Comparison of ENCODE assay signal across 11 mouse cellular contexts in genomic region chr9:65535191-65535722, GRCm38 (mm10). TPM values are rescaled to one million over a fixed set of nuclear protein-coding genes. Genes with fewer than 3 reads are reported as not detected.
A peak's percentile ranks its signal among the peaks of the same experiment; 100 is the strongest.
DNase-seq lines count a peak whose midpoint lies in the region; ATAC-seq lines count a peak whose summit lies in the region.
"Had no signal": no experiment of that assay in that cellular context is flagged by ENCODE, and none has a peak within 500 bp of the region (broad histone marks: within the 10 kb centered on the region; RNA-seq: fewer than 3 reads in every experiment).

No protein-coding gene starts in this region.

- no peaks in the 10 kb centered on the region for H3K27me3 ChIP-seq in heart, embryonic 10.5 days (ENCODE audit: insufficient read depth, poor library complexity, severe bottlenecking)
- H3K27me3 ChIP-seq in neural tube, embryonic 15.5 days (replicated peaks) = no peaks in the 10 kb centered on the region

- H3K9ac ChIP-seq in neural tube, embryonic 15.5 days (replicated peaks) = no peak overlapping the region

- peak; percentile 50 to 69 for DNase-seq in heart, adult 9 months (ENCODE audit: low spot score in 2 of 2)
- DNase-seq in heart, embryonic 10.5 days (ENCODE audit: low spot score) = no peak
- DNase-seq in thymus, postnatal 0 days (ENCODE audit: low spot score) = peak; percentile 79
- DNase-seq in embryo, embryonic 10.5 days (ENCODE audit: low spot score) = no peak
- DNase-seq in urinary bladder, postnatal 36 days (ENCODE audit: low spot score in 2 of 2) = no peak
- DNase-seq: adrenal gland, postnatal 25 days; embryo, embryonic 11 days; retina, postnatal 1 day had no signal

- H3K4me2 ChIP-seq in neural tube, embryonic 15.5 days = no peak overlapping the region

- no peak overlapping the region for H3K4me3 ChIP-seq in heart, embryonic 10.5 days
- no peak overlapping the region for H3K4me3 ChIP-seq in brown adipose tissue, adult 24 weeks (ENCODE audit: insufficient read depth, low read depth, low read length)
- no peak overlapping the region for H3K4me3 ChIP-seq in neural tube, embryonic 15.5 days (replicated peaks)

- H3K9me3 ChIP-seq in heart, embryonic 10.5 days = no peaks in the 10 kb centered on the region
- H3K9me3 ChIP-seq in neural tube, embryonic 15.5 days (replicated peaks) = no peaks in the 10 kb centered on the region

- WGBS in heart, embryonic 10.5 days = 89% methylated on average over 3 of the region's 3 CpGs
- WGBS in neural tube, embryonic 15.5 days = 81% methylated on average over 3 of the region's 3 CpGs

- no peaks in the 10 kb centered on the region; the same call in 1 of the 2 replicates for H3K4me1 ChIP-seq in heart, embryonic 10.5 days
- H3K4me1 ChIP-seq in brown adipose tissue, adult 24 weeks (ENCODE audit: control insufficient read depth, insufficient read depth, insufficient read length, low read length) = peaks cover 17% of the 10 kb centered on the region
- H3K4me1 ChIP-seq in neural tube, embryonic 15.5 days = no peaks in the 10 kb centered on the region

- H3K27ac ChIP-seq in heart, embryonic 10.5 days = no peak overlapping the region
- peak overlapping the region; percentile 91 for H3K27ac ChIP-seq in brown adipose tissue, adult 24 weeks (replicated peaks; ENCODE audit: low read depth, low read length)
- H3K27ac ChIP-seq in neural tube, embryonic 15.5 days (replicated peaks) = no peak overlapping the region

- peak; percentile 79 for ATAC-seq in megakaryocyte, adult 5-6 weeks (ENCODE audit: poor library complexity, severe bottlenecking)
- ATAC-seq in neural tube, embryonic 15.5 days (ENCODE audit: low FRiP score) = no peak

- H3K36me3 ChIP-seq in heart, embryonic 10.5 days = no peaks in the 10 kb centered on the region
- H3K36me3 ChIP-seq in neural tube, embryonic 15.5 days = no peaks in the 10 kb centered on the region

RNA-seq across cellular contexts. Expression of gene Ankdd1a, which starts 15.3 kb away (rescaled TPM):
- not detected in 2 replicates for polyA plus RNA-seq in heart, embryonic 10.5 days (2016; fragmentation: Nextera tagmentation; extraction: Ambion mirVana)
- polyA plus RNA-seq in brown adipose tissue, adult 24 weeks (2012; ENCODE audit: insufficient read depth, insufficient read length, missing spikeins) = not detected in 2 replicates
- not detected in 2 replicates for total RNA-seq in megakaryocyte, adult 5-6 weeks (2015)
- total RNA-seq in megakaryocyte, adult 5-6 weeks (2017) = 0.08 TPM in 1 of 2 replicates, not detected in the other
- 0.12 TPM in 2 replicates for polyA plus RNA-seq in thymus, postnatal 0 days (2015; fragmentation: Nextera tagmentation; extraction: Ambion mirVana)
- polyA plus RNA-seq in neural tube, embryonic 15.5 days (2015; fragmentation: Nextera tagmentation; extraction: Ambion mirVana) = 0.87 and 1.2 TPM in 2 replicates

RNA-seq across cellular contexts. Expression of gene Plekho2, which starts 44.6 kb away (rescaled TPM):
- polyA plus RNA-seq in heart, embryonic 10.5 days (2016; fragmentation: Nextera tagmentation; extraction: Ambion mirVana) = 12.8 and 14.2 TPM in 2 replicates
- polyA plus RNA-seq in brown adipose tissue, adult 24 weeks (2012; ENCODE audit: insufficient read depth, insufficient read length, missing spikeins) = 6.2 and 7.5 TPM in 2 replicates
- total RNA-seq in megakaryocyte, adult 5-6 weeks (2015) = 59.1 and 68.1 TPM in 2 replicates
- total RNA-seq in megakaryocyte, adult 5-6 weeks (2017) = 52.5 and 60.6 TPM in 2 replicates
- 12.2 and 14.9 TPM in 2 replicates for polyA plus RNA-seq in thymus, postnatal 0 days (2015; fragmentation: Nextera tagmentation; extraction: Ambion mirVana)
- 5.0 and 7.7 TPM in 2 replicates for polyA plus RNA-seq in neural tube, embryonic 15.5 days (2015; fragmentation: Nextera tagmentation; extraction: Ambion mirVana)

RNA-seq across cellular contexts. Expression of gene Pif1, which starts 51.7 kb away (rescaled TPM):
- 16.7 and 17.7 TPM in 2 replicates for polyA plus RNA-seq in heart, embryonic 10.5 days (2016; fragmentation: Nextera tagmentation; extraction: Ambion mirVana)
- not detected in 2 replicates for polyA plus RNA-seq in brown adipose tissue, adult 24 weeks (2012; ENCODE audit: insufficient read depth, insufficient read length, missing spikeins)
- total RNA-seq in megakaryocyte, adult 5-6 weeks (2015) = 12.1 and 12.6 TPM in 2 replicates
- 12.7 and 16.9 TPM in 2 replicates for total RNA-seq in megakaryocyte, adult 5-6 weeks (2017)
- 14.4 and 17.4 TPM in 2 replicates for polyA plus RNA-seq in thymus, postnatal 0 days (2015; fragmentation: Nextera tagmentation; extraction: Ambion mirVana)
- polyA plus RNA-seq in neural tube, embryonic 15.5 days (2015; fragmentation: Nextera tagmentation; extraction: Ambion mirVana) = 2.7 and 4.7 TPM in 2 replicates

Comparison
In these comparisons a context has a peak if more than half of its experiments do, and no peak if none do; other contexts are left out.
1. DNase-seq: peak in heart, adult 9 months (2 of 2) and thymus, postnatal 0 days (single experiment); none in heart, embryonic 10.5 days (single experiment), embryo, embryonic 10.5 days (single experiment) and urinary bladder, postnatal 36 days (0 of 2).